Mouse (Mus musculus): ENCODE results near the gene Xpo5. TPM values are rescaled to one million over a fixed set of nuclear protein-coding genes. Genes with fewer than 3 reads are reported as not detected.

The Xpo5 gene
- total RNA-seq, 4 experiments from 2014 or later = 70.8 to 95.4 (median 74.0) TPM

- DNase-seq = no peak
Observed at GRCm38 (mm10) chr17:46259675-46260074, 57.1 kb downstream of the Xpo5 start.

GRCm38 (mm10) chr17:46262201-46262694 lies 59.7 kb downstream of the Xpo5 start:
- DNase-seq = no peak

- DNase-seq = no peak
Observed at GRCm38 (mm10) chr17:46265502-46265901, 62.9 kb downstream of the Xpo5 start.

GRCm38 (mm10) chr17:46265918-46266618 lies 63.5 kb downstream of the Xpo5 start:
- DNase-seq = no peak

DNA sequence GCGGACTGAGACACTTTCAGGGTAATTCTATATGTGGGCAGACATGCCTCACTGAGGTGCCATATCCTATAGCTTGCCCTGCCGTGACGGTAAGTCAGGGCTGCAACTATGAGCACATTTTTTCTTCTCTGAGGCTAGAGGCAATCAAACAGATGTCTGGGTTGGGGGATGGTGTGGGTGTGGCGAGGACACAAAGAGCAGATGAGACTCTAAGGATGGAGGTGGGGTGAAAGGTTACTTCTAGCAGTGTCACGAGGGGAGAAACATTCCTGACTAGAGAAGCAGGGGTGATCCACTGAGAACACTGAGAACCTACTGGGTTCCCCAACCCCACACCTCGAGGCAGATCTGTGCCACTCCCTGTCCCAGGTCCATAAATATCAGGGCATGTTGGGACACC lies 64.4 kb downstream of the Xpo5 start:
- no peak for DNase-seq

DNA sequence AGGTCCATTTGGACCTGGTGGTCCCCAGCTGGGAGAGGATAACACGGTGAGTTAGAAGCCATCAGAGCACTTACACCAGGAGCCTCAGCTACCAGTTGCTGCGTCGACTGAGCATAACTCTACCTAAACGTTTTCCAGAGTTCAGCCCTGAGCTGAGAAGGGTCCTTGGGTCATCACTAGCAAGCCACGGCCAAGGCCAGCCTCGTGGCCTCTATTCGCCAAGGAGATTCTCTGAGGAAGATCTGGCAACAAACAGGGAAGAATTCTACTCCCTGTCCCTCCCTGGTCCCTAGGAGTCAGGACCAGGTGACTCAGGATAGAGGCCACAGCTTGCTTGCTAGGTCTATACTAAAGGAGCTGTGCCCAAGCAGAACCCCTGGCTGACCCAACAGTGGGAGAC lies 64.9 kb downstream of the Xpo5 start:
- DNase-seq = no peak

- DNase-seq = no peak
Observed at GRCm38 (mm10) chr17:46268026-46268720, 65.6 kb downstream of the Xpo5 start.

DNA sequence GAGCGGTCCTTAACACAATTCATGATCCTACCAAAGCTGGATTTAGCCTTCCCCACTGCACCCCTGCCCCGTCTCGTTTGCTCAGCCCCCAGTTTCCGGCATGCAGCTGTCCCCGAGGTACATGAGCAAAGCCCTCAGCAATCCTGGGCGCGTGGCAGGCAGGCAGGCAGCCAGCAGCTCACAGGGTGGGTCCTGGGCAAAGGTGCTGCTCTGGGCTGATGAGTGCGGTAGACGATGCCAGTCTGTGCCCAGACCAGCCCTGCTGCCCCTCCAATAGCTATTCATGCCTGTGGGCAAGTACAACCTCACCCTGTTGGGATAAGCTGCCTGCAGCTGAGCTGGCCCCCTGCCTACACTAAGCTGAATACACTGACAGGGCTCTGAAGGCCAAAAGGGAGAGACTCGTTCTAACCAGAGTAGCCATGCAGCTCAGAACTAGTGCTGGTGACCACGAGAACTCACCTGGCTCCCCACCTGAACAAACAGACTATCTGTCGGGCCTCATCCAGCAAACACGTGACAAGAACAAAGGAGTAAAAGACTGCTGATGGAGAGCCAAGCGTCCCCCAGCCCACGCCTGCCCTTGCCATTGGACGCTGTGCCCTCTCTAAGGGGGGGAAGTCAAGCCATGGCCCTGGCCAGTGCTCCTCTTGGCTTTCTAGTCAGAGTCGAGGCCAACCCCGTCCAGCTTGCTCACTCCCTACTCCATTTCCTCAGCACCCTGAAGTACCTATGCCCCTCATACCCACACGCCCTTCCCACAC lies 67.4 kb downstream of the Xpo5 start:
- no peak for DNase-seq

DNA sequence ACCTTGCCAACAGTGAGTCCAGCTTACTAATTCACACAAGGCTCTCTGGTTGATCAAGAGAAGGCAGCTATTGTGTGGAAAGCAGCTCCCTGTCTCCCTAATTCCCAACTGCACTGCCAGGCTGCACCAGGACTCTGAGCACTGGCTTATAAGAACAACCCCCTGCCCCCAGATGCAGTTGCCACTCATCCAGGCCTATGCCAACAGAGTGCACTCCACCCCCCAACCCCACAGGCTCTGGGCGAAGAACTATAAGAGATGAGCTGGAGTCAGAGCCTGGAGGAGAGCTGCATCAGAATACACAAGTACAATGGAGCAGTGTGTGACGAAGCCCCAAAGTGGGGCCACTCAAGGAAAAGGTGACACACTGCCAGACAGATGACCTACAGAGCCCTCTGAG lies 69.5 kb downstream of the Xpo5 start:
- no peak for DNase-seq

DNA sequence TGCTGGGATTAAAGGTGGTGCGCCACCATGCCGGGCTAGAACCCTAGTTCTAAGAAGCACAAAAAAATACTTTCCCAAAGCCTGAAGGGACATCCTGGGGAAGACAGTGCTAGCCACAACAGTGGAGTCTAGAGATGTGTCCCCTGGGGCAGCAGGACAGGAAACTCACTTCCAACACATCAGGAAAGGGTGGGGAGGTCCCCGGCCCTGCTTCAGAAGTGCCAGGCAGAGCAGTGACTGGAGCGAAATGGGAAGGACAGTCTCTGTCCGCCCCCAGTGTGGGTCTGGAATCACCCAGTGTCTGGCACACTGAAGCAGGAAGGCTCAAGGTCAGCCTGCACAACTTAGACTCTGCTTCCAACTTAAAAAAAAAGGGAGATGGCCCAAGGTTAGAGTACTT lies 70.1 kb downstream of the Xpo5 start:
- DNase-seq = no peak

GRCm38 (mm10) chr17:46273803-46274236 lies 71.2 kb downstream of the Xpo5 start:
- no peak for DNase-seq

DNA sequence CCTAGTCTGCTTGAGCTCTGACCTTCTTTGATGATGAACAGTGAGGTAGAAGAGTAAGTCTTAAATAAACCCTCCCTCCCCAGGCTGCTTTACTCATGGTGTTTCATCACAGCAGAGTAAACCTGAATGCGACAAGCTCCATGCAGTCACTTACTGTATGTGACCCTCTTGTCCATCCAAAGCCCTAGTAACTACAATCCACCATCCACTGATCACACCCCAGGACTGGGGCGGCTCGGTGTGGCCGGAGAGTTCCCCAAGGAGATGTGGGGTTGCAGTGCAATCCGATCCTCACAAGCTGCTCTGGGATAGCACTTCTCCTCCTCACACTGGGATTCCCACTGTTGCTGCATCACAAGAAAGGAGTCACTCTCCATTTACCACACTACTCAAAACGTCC lies 71.9 kb downstream of the Xpo5 start:
- DNase-seq = no peak

DNA sequence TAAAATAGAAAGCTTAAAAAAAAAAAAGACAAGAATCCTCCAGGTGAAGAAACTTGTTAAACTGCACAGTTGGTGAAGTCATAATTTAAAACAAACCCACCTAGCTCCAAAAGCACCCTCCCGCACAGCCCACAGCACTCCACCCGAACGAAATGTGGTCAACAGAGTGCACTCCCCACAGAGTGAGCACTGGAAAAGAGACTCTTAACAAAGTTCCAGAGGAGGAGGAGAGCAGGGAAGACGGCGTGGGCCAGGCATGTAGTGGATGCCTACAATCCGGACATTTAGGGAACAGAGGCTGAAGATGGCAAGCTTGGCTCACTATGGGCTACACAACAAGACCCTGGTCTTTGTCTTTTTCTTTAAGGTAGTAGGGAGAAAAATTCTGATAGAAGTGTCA lies 72.5 kb downstream of the Xpo5 start:
- DNase-seq = no peak

DNA sequence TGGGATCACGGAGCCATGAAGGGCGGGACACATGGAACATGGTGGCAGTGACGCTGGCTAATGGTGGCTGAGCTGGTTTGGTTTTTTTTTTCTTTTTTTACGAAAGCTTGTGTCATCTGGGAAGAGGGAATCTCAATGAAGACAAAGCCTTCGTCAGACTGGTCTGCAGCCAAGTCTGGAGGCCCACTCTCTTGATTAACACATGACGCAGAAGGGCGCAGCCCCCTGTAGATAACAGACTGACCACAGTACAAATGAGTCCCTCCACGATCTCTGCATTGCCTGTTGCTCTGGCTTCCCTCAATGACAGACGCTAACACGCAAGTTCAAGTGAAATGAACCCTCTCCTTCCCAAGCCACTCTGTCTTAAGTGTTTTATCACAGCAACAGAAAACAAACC lies 72.9 kb downstream of the Xpo5 start:
- DNase-seq = no peak

- no peak for DNase-seq
Observed at GRCm38 (mm10) chr17:46277586-46277985, 75.0 kb downstream of the Xpo5 start.

GRCm38 (mm10) chr17:46278011-46278765 lies 75.6 kb downstream of the Xpo5 start:
- DNase-seq = no peak

DNA sequence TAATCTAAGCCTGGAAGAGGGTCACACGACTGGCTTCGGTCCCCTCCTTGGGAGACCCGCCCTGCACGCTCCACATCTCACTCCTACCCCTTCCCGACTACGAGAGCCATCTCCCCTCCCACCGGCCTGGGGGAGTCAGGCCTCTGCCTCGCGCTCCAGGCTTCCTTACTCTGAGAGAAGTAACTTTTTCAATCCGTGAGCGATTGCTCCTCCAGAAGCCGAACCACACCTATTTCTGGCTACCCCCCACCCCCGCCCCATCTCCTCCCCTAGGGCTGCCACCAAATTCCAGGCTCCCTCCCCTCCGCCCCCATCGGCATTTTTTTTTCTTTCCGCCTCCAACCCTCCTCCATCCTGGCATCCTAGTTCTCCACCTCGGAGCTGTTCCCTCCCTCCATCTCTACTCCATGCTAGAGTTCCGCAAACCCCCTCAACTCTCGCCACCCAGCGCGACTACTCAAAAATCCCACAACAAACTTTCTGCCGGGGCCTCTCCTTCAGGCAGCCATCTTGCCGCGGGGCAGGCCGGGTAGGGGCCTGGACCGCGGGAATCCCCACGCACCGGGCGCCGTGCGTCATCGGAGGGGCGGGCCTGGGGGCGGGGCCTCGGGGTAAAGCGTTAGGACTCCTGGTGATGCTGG lies 80.0 kb downstream of the Xpo5 start, which contains the start of gene Tjap1:
Gene Tjap1 (minus strand): TSS at position 544 of the 641 bp plus-strand sequence.
- DNase-seq = peak; percentile 78

DNA sequence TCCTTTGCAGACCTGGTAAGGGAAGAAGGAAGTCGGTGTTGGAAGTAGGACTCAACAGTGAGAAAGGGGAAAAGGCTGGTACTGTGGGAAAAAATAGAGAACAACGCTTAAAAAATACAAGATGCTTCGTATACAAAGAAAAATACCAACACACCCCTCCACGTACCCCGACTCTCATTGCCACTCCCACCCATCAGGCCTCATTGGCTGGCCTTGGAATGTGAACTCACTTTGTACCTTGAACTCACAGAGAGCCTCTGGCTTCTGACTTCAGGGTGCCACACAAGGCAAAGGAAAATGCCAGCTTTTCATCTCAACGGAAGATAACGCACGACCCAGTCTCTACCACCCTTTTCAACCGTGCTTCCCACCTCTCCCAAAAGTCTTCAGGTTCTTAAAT lies 80.6 kb downstream of the Xpo5 start:
- DNase-seq = no peak

DNA sequence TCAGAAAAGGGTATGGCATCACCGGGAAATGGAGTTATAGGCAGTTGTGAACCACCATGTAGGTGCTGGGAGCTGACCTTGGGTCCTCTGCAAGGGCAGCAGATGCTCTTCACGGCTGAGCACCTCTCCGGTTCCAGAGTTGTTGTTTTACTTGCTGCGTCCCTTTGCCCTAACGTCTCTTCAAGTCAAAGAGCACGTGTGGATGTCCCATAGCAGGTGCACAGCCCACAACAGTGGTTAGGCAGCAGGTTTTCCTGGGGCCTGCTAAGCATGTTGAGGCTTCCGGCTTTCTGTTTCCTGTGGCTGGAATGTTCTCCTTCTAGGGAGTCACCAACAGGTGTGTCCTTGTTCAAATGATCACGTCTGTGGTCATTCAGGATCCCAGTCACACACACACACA lies 81.3 kb downstream of the Xpo5 start:
- no peak for DNase-seq

GRCm38 (mm10) chr17:46284653-46285052 lies 82.1 kb downstream of the Xpo5 start:
- no peak for DNase-seq

- no peak for DNase-seq
Observed at GRCm38 (mm10) chr17:46285407-46285806, 82.8 kb downstream of the Xpo5 start.

DNA sequence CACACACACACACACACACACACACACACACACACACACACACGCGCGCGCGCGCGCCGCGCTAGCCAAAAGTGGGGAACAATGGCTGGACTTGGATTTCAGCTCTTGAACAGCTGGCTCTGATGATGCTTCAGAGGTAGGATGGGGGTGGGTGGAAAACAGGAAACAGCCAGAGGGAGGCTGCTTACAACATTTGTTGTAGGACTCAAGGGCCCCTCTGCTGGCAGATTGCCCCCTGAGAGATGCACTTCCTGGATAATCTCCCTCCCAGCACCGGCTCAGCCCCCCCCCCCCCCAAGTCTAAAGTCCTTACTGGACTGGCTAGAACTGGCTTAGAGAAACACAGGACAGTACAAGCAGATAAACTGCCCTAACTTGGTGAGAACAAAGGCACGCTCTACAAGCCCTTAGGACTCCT lies 85.1 kb downstream of the Xpo5 start:
- DNase-seq = no peak
